Mouse (Mus musculus): ENCODE data around the gene Tmem181a.
A peak's percentile ranks its signal among the peaks of the same experiment; 100 is the strongest.
"Not testable (repeated sequence)": the region's sequence is repeated elsewhere in the genome, so short reads cannot be mapped to it uniquely, and the experiment has no call there.

The Tmem181a gene

GRCm38 (mm10) chr17:6306503-6306902 lies 49.8 kb downstream of the Tmem181a start:
- DNase-seq, result not testable (repeated sequence)

DNA sequence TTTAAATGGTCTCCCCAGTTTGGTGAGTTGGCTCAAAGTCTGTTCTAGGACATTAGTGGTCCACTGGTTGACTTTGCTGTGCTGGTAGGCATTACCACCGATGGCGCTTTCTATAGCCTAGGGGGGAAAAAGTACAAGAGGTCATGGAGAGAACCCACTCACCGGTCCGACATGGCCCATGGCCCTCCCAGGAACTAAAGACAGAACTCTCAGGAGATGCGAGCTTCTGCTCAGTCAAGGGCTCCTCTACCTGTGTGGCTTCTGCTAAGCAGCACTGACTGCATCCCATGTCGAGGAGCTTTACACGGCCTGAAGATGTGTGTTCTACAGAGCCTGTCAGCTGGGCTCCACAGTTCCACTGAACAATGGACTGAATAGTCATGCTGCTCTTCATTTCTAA lies 55.1 kb downstream of the Tmem181a start:
- not testable (repeated sequence) for DNase-seq

- DNase-seq, result not testable (repeated sequence)
These were observed 56.1 kb downstream of the Tmem181a start for GRCm38 (mm10) chr17:6312755-6313154.

DNA sequence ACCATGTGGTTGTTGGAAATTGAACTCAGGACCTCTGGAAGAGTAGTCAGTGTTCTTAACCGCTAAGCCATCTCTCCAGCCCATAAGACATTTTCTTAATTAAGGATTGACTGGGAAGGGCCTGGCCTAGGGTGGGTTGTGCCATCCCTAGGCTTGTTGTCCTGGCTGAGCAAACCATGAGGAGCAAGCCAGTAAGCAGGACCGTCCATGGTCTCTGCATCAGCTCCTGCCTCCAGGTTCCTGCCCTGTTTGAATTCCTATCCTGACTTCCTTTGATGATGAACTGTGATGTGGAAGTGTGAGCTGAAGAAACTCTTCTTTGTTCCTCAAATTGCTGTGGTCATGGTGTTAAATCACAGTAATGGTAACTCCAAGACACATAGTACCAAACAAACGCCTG lies 57.8 kb downstream of the Tmem181a start:
- DNase-seq, result not testable (repeated sequence)

DNA sequence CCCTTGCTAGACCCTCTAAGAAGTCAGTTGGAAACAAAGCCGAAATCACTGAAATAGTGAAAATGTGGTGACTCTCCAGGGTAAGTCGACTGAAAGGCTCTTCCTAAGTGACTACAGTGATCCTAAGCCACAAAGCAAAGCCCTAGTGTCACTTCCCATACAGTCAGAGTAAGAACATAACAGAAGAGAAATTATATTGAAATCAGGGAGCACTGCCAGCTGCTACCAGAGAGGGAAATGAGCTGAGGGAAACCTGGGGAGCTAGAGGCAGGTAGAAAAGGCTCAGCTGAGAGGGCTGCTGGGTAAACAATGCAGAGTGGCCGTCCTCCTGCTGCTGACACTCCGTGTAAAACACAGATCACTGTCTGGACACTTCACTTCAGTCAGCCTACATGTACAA lies 59.0 kb downstream of the Tmem181a start:
- DNase-seq, result not testable (repeated sequence)

- peak; percentile 50 to 56 for DNase-seq
These were observed 59.9 kb downstream of the Tmem181a start for GRCm38 (mm10) chr17:6316379-6317126.

GRCm38 (mm10) chr17:6317339-6317985 lies 60.8 kb downstream of the Tmem181a start, which contains the start of gene Dynlt1a:
Gene Dynlt1a (minus strand): TSS chr17:6317500.
- peak; percentile 98 to 100 for DNase-seq

DNA sequence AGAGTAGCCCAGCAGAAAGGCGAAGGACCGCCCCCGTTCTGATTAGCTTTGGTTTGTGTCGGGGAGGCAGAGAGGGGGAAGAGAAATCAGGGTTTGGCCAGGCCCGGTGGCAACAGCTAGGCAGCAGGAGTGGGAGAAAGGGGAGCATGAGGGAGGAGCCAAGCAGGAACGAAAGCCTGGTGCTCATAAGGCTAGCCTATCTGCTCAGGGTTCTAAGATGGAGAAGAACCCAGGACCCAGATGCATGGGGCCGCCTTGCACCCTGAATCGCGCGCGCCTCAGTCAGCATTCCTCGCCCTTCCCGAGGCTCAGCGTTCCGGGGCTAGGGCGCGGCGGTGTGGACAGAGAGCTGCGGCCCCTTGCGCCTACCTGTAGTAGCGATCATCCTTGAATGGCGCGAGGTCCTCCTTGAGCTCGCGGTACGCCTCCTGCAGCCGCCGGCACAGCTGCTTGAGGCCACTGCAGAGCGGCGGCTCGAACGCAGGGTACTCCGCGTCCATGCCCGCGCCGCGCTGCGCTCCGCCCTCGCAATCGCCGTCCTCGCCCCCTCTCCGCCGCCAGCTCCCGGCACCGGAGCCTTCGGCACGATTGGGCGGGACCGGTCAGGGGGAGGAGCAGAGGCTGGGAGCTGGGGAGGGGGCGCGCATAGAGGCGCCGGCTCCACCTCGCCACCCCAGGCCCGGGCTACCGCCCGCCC lies 64.6 kb downstream of the Tmem181a start:
- DNase-seq, result not testable (repeated sequence)

GRCm38 (mm10) chr17:6321778-6322101 lies 65.1 kb downstream of the Tmem181a start:
- DNase-seq, result not testable (repeated sequence)

GRCm38 (mm10) chr17:6325021-6325420 lies 68.4 kb downstream of the Tmem181a start:
- not testable (repeated sequence) for DNase-seq

GRCm38 (mm10) chr17:6325543-6325942 lies 68.9 kb downstream of the Tmem181a start:
- not testable (repeated sequence) for DNase-seq

DNA sequence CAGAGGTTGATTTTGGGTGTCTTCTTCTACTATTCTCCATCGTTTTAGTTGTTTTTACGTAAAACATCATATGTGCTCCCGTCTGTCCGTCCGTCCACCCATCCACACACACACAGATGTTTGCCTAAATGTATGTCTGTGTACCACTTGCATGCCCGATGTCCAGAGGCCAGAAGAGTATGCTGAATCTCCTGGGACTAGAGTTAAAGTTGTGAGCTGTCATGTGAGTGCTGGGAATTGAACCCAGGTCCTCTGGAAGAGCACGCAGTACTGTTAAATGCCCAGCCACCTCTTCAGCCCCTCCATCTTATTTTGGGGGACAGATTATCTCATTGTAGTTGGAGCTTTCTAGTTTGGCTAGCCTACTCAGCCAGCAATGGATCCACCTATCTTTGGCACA lies 70.9 kb downstream of the Tmem181a start:
- DNase-seq, result not testable (repeated sequence)

- DNase-seq, result not testable (repeated sequence)
These were observed 72.3 kb downstream of the Tmem181a start for GRCm38 (mm10) chr17:6328997-6329396.

GRCm38 (mm10) chr17:6342606-6343294 lies 86.1 kb downstream of the Tmem181a start:
- DNase-seq, result not testable (repeated sequence)

DNA sequence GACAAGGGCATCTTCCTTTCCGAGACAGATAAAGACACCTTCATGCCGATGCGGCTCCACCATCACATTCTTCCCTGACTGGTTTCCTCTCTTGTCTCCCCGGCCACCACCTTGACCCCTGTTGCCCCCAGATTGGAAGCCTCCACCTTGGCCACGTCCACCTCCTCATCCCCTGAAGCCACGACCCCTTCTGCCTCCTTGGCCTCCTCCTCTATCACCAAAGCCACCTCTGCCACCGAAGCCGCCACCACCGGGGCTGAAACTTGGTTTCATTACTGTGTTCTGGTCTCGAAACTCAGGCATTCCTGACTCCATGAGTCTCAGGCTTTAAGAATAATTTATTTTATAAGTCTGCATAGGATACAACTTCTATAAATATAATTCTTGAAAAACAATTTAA lies 98.6 kb downstream of the Tmem181a start:
- peak in 1 of 2 experiments; percentile 5 for DNase-seq

Data from spleen, adult 18-20 months (tissue).